Mouse (Mus musculus) CH12.LX (cell line): ENCODE measurements around the gene Tmem200b.

Experiments used
- CTCF ChIP-seq, 2 experiments: IDR thresholded peaks in 1 of 2; conservative IDR thresholded peaks in 1 of 2; 2 replicates each; pipeline ENCODE4 v1.5.1; 2011 to 2012; ENCODE audit warnings: low read depth in 2 of 2, low read length in 2 of 2, improper control_type of control experiment in 1 of 2, inconsistent platforms in 1 of 2, mild to moderate bottlenecking in 1 of 2, moderate library complexity in 1 of 2
- E2F4 ChIP-seq: IDR thresholded peaks from 2 replicates; pipeline ENCODE4 v1.6.1; 2011; ENCODE audit warnings: low read depth, low read length, improper control_type of control experiment; ENCODE audit not compliant: insufficient replicate concordance
- HCFC1 ChIP-seq: IDR thresholded peaks from 2 replicates; pipeline ENCODE4 v1.6.1; 2012; ENCODE audit warnings: low read depth, mild to moderate bottlenecking, inconsistent platforms, low read length, improper control_type of control experiment
- MEF2A ChIP-seq: IDR thresholded peaks from 2 replicates; pipeline ENCODE4 v1.6.1; 2014; ENCODE audit warnings: low read depth, mild to moderate bottlenecking, inconsistent platforms, low read length, improper control_type of control experiment, borderline replicate concordance
- MXI1 ChIP-seq: IDR thresholded peaks from 2 replicates; pipeline ENCODE4 v1.6.1; 2011; ENCODE audit warnings: mild to moderate bottlenecking, low read depth, low read length, improper control_type of control experiment
- POLR2A ChIP-seq: IDR thresholded peaks from 2 replicates; pipeline ENCODE4 v1.6.1; 2011; ENCODE audit warnings: low read depth, mild to moderate bottlenecking, improper control_type of control experiment, low read length
- RCOR1 ChIP-seq: conservative IDR thresholded peaks from 2 replicates; pipeline ENCODE4 v1.6.1; 2012; ENCODE audit warnings: low read depth, mild to moderate bottlenecking, inconsistent platforms, low read length, improper control_type of control experiment
- SMC3 ChIP-seq: IDR thresholded peaks from 2 replicates; pipeline ENCODE4 v1.6.1; 2011; ENCODE audit warnings: low read depth, low read length, improper control_type of control experiment
- TBP ChIP-seq: conservative IDR thresholded peaks from 2 replicates; pipeline ENCODE4 v1.6.1; 2011; ENCODE audit warnings: low read depth, low read length, improper control_type of control experiment
- TCF12 ChIP-seq: IDR thresholded peaks from 2 replicates; pipeline ENCODE4 v1.6.1; 2014; ENCODE audit warnings: low read depth, mild to moderate bottlenecking, inconsistent platforms, low read length, improper control_type of control experiment

- TF ChIP-seq RCOR1 = no peak
- TF ChIP-seq CTCF (conservative IDR thresholded peaks at IDR 0.05 in 1 of 2, IDR thresholded peaks at IDR 0.05 in 1 of 2; ENCODE audit: low read depth in 2 of 2, low read length in 2 of 2) = no peak
- no peak for TF ChIP-seq HCFC1
- no peak for TF ChIP-seq TBP
- no peak for TF ChIP-seq TCF12
- TF ChIP-seq POLR2A = no peak
- TF ChIP-seq E2F4 = no peak
- no peak for TF ChIP-seq SMC3
- no peak for TF ChIP-seq MEF2A
- TF ChIP-seq MXI1 = no peak
Observed at GRCm38 (mm10) chr4:131890692-131891091, 30.9 kb upstream of the Tmem200b start.
